Mouse (Mus musculus) midbrain, embryonic 15.5 days (tissue): ENCODE measurements at regions not wholly inside any gene's neighbourhood (a gene's known extent, or its start where the extent isn't known, plus 50 kb on each side); places are given as distances from the start of the nearest gene placed in this dataset.
A peak's percentile ranks its signal among the peaks of the same experiment; 100 is the strongest.

ENCODE experiments used
- ATAC-seq: fragments of 200-750 bp; cut with Nextera tagmentation; replicated peaks from 2 replicates; pipeline ENCODE4 v1.8.0; 2017; ENCODE audit warnings: moderate TSS enrichment
- H3K27ac ChIP-seq: fragments of 300-500 bp; sonication (generic); 2 replicates; pipeline ENCODE4 v1.5.1; 2015; ENCODE audit warnings: mild to moderate bottlenecking, inconsistent platforms
- H3K27me3 ChIP-seq: fragments of 300-500 bp; sonication (generic); replicated peaks from 2 replicates; pipeline ENCODE4 v1.6.1; 2015; ENCODE audit warnings: inconsistent platforms
- H3K36me3 ChIP-seq: fragments of 300-500 bp; sonication (generic); replicated peaks from 2 replicates; pipeline ENCODE4 v1.6.1; 2015; ENCODE audit warnings: inconsistent platforms
- H3K4me1 ChIP-seq: fragments of 300-500 bp; sonication (generic); 2 replicates; pipeline ENCODE4 v1.6.1; 2015; ENCODE audit warnings: inconsistent platforms
- H3K4me2 ChIP-seq: fragments of 300-500 bp; sonication (generic); 2 replicates; pipeline ENCODE4 v1.6.1; 2015; ENCODE audit warnings: inconsistent platforms, mild to moderate bottlenecking, moderate library complexity
- H3K4me3 ChIP-seq: fragments of 300-500 bp; sonication (generic); 2 replicates; pipeline ENCODE4 v1.5.1; 2015; ENCODE audit warnings: mild to moderate bottlenecking, inconsistent platforms
- H3K9ac ChIP-seq: fragments of 300-500 bp; sonication (generic); 2 replicates; pipeline ENCODE4 v1.6.1; 2015; ENCODE audit warnings: mild to moderate bottlenecking, inconsistent platforms
- H3K9me3 ChIP-seq: fragments of 300-500 bp; sonication (generic); 2 replicates; pipeline ENCODE4 v1.6.1; 2016; ENCODE audit warnings: inconsistent platforms
- WGBS: fragments of 180-500 bp; shearing (Covaris S2); methylation state at CpG from one replicate; pipeline ENCODE4 v1.1.7; 2015; ENCODE audit warnings: mixed read lengths; 5-methylcytosine and 5-hydroxymethylcytosine counted together

- Histone ChIP-seq H3K4me2 (no peak overlapping the region), H3K4me3 (no peak overlapping the region), H3K9me3 (no peaks in the 10 kb centered on the region), H3K27me3 (no peaks in the 10 kb centered on the region), H3K9ac (no peak overlapping the region), H3K27ac (no peak overlapping the region), H3K4me1 (no peaks in the 10 kb centered on the region), H3K36me3 (no peaks in the 10 kb centered on the region)
- ATAC-seq = no peak
- WGBS = 82% methylated on average over 8 of the region's 8 CpGs
These were observed 82.7 kb downstream of the Gm13691 start for GRCm38 (mm10) chr2:84072881-84073583.

- H3K4me1 ChIP-seq = no peaks in the 10 kb centered on the region
- no peak for ATAC-seq
- no peak overlapping the region for H3K27ac ChIP-seq
- no peak overlapping the region for H3K4me3 ChIP-seq
- no peaks in the 10 kb centered on the region for H3K27me3 ChIP-seq
- no peaks in the 10 kb centered on the region for H3K9me3 ChIP-seq
- H3K4me2 ChIP-seq = no peak overlapping the region
- H3K9ac ChIP-seq = no peak overlapping the region
- no peaks in the 10 kb centered on the region for H3K36me3 ChIP-seq
- 88% methylated on average over 3 of the region's 3 CpGs for WGBS
These were observed 85.6 kb downstream of the Gm13691 start for GRCm38 (mm10) chr2:84075944-84076343.

- H3K9ac ChIP-seq = no peak overlapping the region
- no peaks in the 10 kb centered on the region for H3K27me3 ChIP-seq
- H3K36me3 ChIP-seq = no peaks in the 10 kb centered on the region
- H3K4me1 ChIP-seq = no peaks in the 10 kb centered on the region
- ATAC-seq = no peak
- no peak overlapping the region for H3K4me3 ChIP-seq
- WGBS = 60% methylated on average over 8 of the region's 8 CpGs
- H3K9me3 ChIP-seq = no peaks in the 10 kb centered on the region
- no peak overlapping the region for H3K27ac ChIP-seq
- H3K4me2 ChIP-seq = no peak overlapping the region
These were observed 88.9 kb downstream of the Gm13691 start for GRCm38 (mm10) chr2:84079284-84079683.

- H3K27me3 ChIP-seq = no peaks in the 10 kb centered on the region
- H3K36me3 ChIP-seq = no peaks in the 10 kb centered on the region
- no peaks in the 10 kb centered on the region for H3K9me3 ChIP-seq
- no peak for ATAC-seq
- H3K4me1 ChIP-seq = no peaks in the 10 kb centered on the region
- no peak overlapping the region for H3K9ac ChIP-seq
- H3K4me2 ChIP-seq = no peak overlapping the region
- no peak overlapping the region for H3K4me3 ChIP-seq
- no peak overlapping the region for H3K27ac ChIP-seq
- 84% methylated on average over 3 of the region's 3 CpGs for WGBS
These were observed 89.9 kb downstream of the Gm13691 start for GRCm38 (mm10) chr2:84080228-84080627.

- 90% methylated on average over 1 of the region's 1 CpGs for WGBS
These were observed 104.4 kb downstream of the Gm13691 start for GRCm38 (mm10) chr2:84094751-84095150.

GRCm38 (mm10) chr2:84098746-84099145 is 108.4 kb downstream of the Gm13691 start:
- ATAC-seq = peak; percentile 80
- Histone ChIP-seq H3K4me2 (no peak overlapping the region), H3K36me3 (no peaks in the 10 kb centered on the region), H3K27ac (no peak overlapping the region), H3K9ac (no peak overlapping the region), H3K4me1 (no peaks in the 10 kb centered on the region), H3K9me3 (no peaks in the 10 kb centered on the region), H3K27me3 (no peaks in the 10 kb centered on the region), H3K4me3 (no peak overlapping the region)
- WGBS = 58% methylated on average over 4 of the region's 4 CpGs

More at GRCm38 (mm10) chr2:84094751-84095150, 104.4 kb downstream of the Gm13691 start:
- Histone ChIP-seq H3K27ac (no peak overlapping the region), H3K4me2 (no peak overlapping the region), H3K36me3 (no peaks in the 10 kb centered on the region), H3K4me3 (no peak overlapping the region), H3K9me3 (no peaks in the 10 kb centered on the region), H3K9ac (no peak overlapping the region), H3K27me3 (no peaks in the 10 kb centered on the region), H3K4me1 (no peaks in the 10 kb centered on the region)
- ATAC-seq = no peak

- H3K36me3 ChIP-seq = no peaks in the 10 kb centered on the region
- H3K27ac ChIP-seq = no peak overlapping the region
- H3K4me2 ChIP-seq = no peak overlapping the region
- no peaks in the 10 kb centered on the region for H3K27me3 ChIP-seq
- H3K9me3 ChIP-seq = no peaks in the 10 kb centered on the region
- H3K9ac ChIP-seq = no peak overlapping the region
- H3K4me3 ChIP-seq = no peak overlapping the region
- WGBS = 85% methylated on average over 6 of the region's 6 CpGs
- ATAC-seq = no peak
- no peaks in the 10 kb centered on the region for H3K4me1 ChIP-seq
These were observed 123.2 kb downstream of the Gm13691 start for GRCm38 (mm10) chr2:84113562-84113961.

- no peaks in the 10 kb centered on the region for H3K36me3 ChIP-seq
- no peak overlapping the region for H3K4me2 ChIP-seq
- no peak for ATAC-seq
- H3K9ac ChIP-seq = no peak overlapping the region
- H3K9me3 ChIP-seq = no peaks in the 10 kb centered on the region
- no peak overlapping the region for H3K27ac ChIP-seq
- H3K27me3 ChIP-seq = no peaks in the 10 kb centered on the region
- WGBS = 92% methylated on average over 2 of the region's 2 CpGs
- no peaks in the 10 kb centered on the region for H3K4me1 ChIP-seq
- no peak overlapping the region for H3K4me3 ChIP-seq
These were observed 129.5 kb downstream of the Gm13691 start for GRCm38 (mm10) chr2:84119839-84120238.

- Histone ChIP-seq H3K4me2 (no peak overlapping the region), H3K27me3 (no peaks in the 10 kb centered on the region), H3K36me3 (no peaks in the 10 kb centered on the region), H3K27ac (no peak overlapping the region), H3K4me3 (no peak overlapping the region), H3K9me3 (no peaks in the 10 kb centered on the region), H3K4me1 (no peaks in the 10 kb centered on the region), H3K9ac (no peak overlapping the region)
- no peak for ATAC-seq
- 82% methylated on average over 3 of the region's 3 CpGs for WGBS
These were observed 137.2 kb downstream of the Gm13691 start for GRCm38 (mm10) chr2:84127586-84127985.

- no peak for ATAC-seq
- no peaks in the 10 kb centered on the region for H3K9me3 ChIP-seq
- H3K27ac ChIP-seq = no peak overlapping the region
- H3K36me3 ChIP-seq = no peaks in the 10 kb centered on the region
- H3K27me3 ChIP-seq = no peaks in the 10 kb centered on the region
- no peak overlapping the region for H3K4me2 ChIP-seq
- H3K4me3 ChIP-seq = no peak overlapping the region
- H3K4me1 ChIP-seq = no peaks in the 10 kb centered on the region
- no peak overlapping the region for H3K9ac ChIP-seq
These were observed 171.4 kb downstream of the Gm13691 start for GRCm38 (mm10) chr2:84161742-84162141.

GRCm38 (mm10) chr2:84173450-84173849 is 183.1 kb downstream of the Gm13691 start:
- Histone ChIP-seq H3K4me3 (no peak overlapping the region), H3K4me2 (no peak overlapping the region), H3K4me1 (no peaks in the 10 kb centered on the region), H3K27me3 (no peaks in the 10 kb centered on the region), H3K36me3 (no peaks in the 10 kb centered on the region), H3K9me3 (no peaks in the 10 kb centered on the region), H3K9ac (no peak overlapping the region), H3K27ac (no peak overlapping the region)
- ATAC-seq = peak; percentile 73; the same call in 1 of the 2 replicates
- 65% methylated on average over 3 of the region's 3 CpGs for WGBS

GRCm38 (mm10) chr2:84183624-84184287 is 193.4 kb downstream of the Gm13691 start:
- Histone ChIP-seq H3K27ac (no peak overlapping the region), H3K27me3 (no peaks in the 10 kb centered on the region), H3K4me2 (no peak overlapping the region), H3K9ac (no peak overlapping the region), H3K9me3 (no peaks in the 10 kb centered on the region), H3K4me1 (peaks cover 7% of the 10 kb centered on the region; the same call in 1 of the 2 replicates), H3K36me3 (no peaks in the 10 kb centered on the region), H3K4me3 (no peak overlapping the region)
- peak; percentile 61 for ATAC-seq
- WGBS = 18% methylated on average over 5 of the region's 5 CpGs
